Mouse (Mus musculus) stomach, embryonic 16.5 days (tissue): Measurements from ENCODE around the gene Mob3b. TPM values are rescaled to one million over a fixed set of nuclear protein-coding genes. Genes with fewer than 3 reads are reported as not detected.
"Not testable (repeated sequence)": the region's sequence is repeated elsewhere in the genome, so short reads cannot be mapped to it uniquely, and the experiment has no call there.

Experiments used
- ATAC-seq: fragments of 200-750 bp; cut with Nextera tagmentation; 2 replicates; pipeline ENCODE4 v1.8.0; 2017; ENCODE audit warnings: moderate number of reproducible peaks, moderate TSS enrichment; ENCODE audit not compliant: insufficient read depth, low FRiP score
- H3K27ac ChIP-seq: fragments of 300-500 bp; sonication (generic); 2 replicates; pipeline ENCODE4 v1.5.1; 2014; ENCODE audit warnings: low read length
- H3K27me3 ChIP-seq: fragments of 300-500 bp; sonication (generic); 2 replicates; pipeline ENCODE4 v1.6.1; 2014; ENCODE audit warnings: low read length, control low read depth, mixed read lengths; ENCODE audit not compliant: control insufficient read depth, insufficient read depth
- H3K36me3 ChIP-seq: fragments of 300-500 bp; sonication (generic); 2 replicates; pipeline ENCODE4 v1.6.1; 2014; ENCODE audit warnings: low read length; ENCODE audit not compliant: control insufficient read depth, insufficient read depth
- H3K4me1 ChIP-seq: fragments of 300-500 bp; sonication (generic); 2 replicates; pipeline ENCODE4 v1.6.1; 2014; ENCODE audit warnings: low read length, control low read depth, mixed read lengths; ENCODE audit not compliant: control insufficient read depth, insufficient read depth
- H3K4me2 ChIP-seq: fragments of 300-500 bp; sonication (generic); 2 replicates; pipeline ENCODE4 v1.6.1; 2014; ENCODE audit warnings: low read depth, low read length, mixed read lengths
- H3K4me3 ChIP-seq: fragments of 300-500 bp; sonication (generic); replicated peaks from 2 replicates; pipeline ENCODE4 v1.5.1; 2014; ENCODE audit warnings: mild to moderate bottlenecking, low read length
- H3K9ac ChIP-seq: fragments of 300-500 bp; sonication (generic); 2 replicates; pipeline ENCODE4 v1.6.1; 2014; ENCODE audit warnings: low read length
- H3K9me3 ChIP-seq: fragments of 300-500 bp; sonication (generic); replicated peaks from 2 replicates; pipeline ENCODE4 v1.6.1; 2016; ENCODE audit warnings: low read length, control low read depth; ENCODE audit not compliant: control insufficient read depth
- WGBS: fragments of 180-500 bp; shearing (Covaris S2); extraction: QIAGEN DNeasy Blood & Tissue Kit; methylation state at CpG from one replicate; pipeline ENCODE4 v1.1.7; 2014; 5-methylcytosine and 5-hydroxymethylcytosine counted together
- polyA plus RNA-seq: library from polyadenylated mRNA; unstranded; fragments of >200 nt; fragmentation: Nextera tagmentation; extraction: Ambion mirVana; gene quantifications from 2 replicates; pipeline ENCODE4 v1.2.1, GENCODE M21; 2015

Mob3b gene
- polyA plus RNA-seq, 1 experiment from 2014 or later: 26.8 TPM

DNA sequence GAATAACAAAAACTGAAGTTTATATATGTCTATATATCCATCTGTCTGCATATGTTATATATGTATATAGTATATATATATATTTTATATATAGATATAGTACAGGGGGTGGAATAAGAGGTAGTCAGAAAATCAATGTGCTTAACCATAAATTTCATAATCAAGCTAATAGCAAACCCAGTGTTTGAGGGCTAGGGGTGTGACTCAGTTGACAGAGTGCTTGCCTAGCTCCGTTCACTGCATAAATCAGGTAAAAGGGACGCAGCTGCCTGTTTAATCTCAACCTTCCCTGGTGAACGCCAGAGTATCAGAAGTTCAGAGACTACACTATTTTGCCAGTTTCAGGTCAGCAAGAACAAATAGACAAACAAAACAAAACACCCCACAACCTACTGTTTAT lies 255.7 kb downstream of the Mob3b start:
- 41% methylated on average over 3 of the region's 3 CpGs for WGBS
- not testable (repeated sequence) for H3K9me3 ChIP-seq, H3K4me1 ChIP-seq, H3K36me3 ChIP-seq, H3K4me2 ChIP-seq, H3K9ac ChIP-seq, H3K27ac ChIP-seq, H3K4me3 ChIP-seq, H3K27me3 ChIP-seq
- peak; percentile 7; the same call in 1 of the 2 replicates for ATAC-seq

DNA sequence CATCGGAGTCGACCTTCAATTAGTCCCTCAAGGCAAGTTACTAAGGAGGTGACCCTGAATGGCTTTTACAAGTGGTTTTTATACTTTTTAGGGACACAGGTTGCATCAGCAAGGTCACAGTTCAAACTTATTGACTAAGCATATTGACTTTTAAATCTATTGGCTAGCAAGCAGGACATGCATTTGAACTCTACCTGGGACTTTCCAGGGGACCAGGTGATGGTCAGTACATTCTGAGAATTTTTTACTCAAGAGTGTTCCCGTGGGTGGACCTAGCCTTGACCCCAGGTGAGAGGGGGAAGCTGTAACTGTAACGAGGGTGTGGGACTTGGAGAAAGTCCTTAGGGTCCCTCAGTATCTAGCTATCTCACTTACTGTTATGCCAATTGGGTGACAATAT lies 256.1 kb downstream of the Mob3b start:
- Histone ChIP-seq H3K4me1 (peaks cover 3% of the 10 kb centered on the region; the same call in 1 of the 2 replicates), H3K27me3 (no peaks in the 10 kb centered on the region), H3K4me3 (no peak overlapping the region), H3K9me3 (no peaks in the 10 kb centered on the region), H3K9ac (no peak overlapping the region), H3K4me2 (no peak overlapping the region), H3K27ac (no peak overlapping the region), H3K36me3 (no peaks in the 10 kb centered on the region)
- ATAC-seq: no peak
- WGBS: 63% methylated on average over 4 of the region's 4 CpGs

DNA sequence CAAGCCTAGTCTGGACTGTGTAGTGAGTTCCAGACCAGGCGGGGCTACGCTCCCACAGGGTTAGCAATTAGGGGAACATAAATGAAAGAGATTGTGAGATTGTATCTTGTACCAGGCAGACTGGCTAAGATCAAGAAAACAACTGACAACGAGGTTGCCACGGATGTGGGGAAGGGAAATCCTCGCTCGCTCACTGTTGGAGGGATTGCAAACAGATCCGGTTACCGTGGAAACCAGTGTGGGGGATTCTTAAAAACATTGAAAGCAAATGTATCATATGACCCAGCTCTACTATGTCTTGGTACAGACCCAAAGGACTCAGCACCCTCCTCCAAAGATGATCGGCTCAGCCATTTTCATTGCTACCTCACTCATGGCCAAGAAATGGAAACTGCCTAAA lies 257.1 kb downstream of the Mob3b start:
- H3K4me3 ChIP-seq: no peak overlapping the region
- peaks cover 3% of the 10 kb centered on the region; the same call in 1 of the 2 replicates for H3K4me1 ChIP-seq
- ATAC-seq: no peak; the same call in 1 of the 2 replicates
- H3K27me3 ChIP-seq: no peaks in the 10 kb centered on the region
- H3K27ac ChIP-seq: no peak overlapping the region
- H3K36me3 ChIP-seq: no peaks in the 10 kb centered on the region
- H3K9me3 ChIP-seq: no peaks in the 10 kb centered on the region
- no peak overlapping the region for H3K9ac ChIP-seq
- H3K4me2 ChIP-seq: no peak overlapping the region
- 44% methylated on average over 9 of the region's 9 CpGs for WGBS

DNA sequence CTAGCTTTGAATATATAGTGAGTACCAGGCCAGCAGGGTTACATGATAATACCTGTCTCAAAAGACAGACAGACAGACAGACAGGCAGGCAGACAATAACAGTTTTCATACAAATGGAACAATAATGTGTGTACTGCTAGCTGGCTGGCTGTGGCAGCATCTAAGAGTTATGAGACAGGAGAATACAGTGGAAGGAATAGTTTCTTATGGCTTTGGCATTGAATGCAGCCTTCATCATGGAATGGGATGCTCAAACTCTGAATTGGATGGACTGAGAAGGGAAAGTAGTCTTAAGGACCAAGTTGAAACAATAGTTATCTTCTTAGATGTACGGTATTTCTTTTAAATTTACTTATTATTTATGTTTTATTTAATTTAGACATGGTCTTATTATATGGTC lies 258.0 kb downstream of the Mob3b start:
- 95% methylated on average over 1 of the region's 1 CpGs for WGBS
- Histone ChIP-seq H3K9me3 (no peaks in the 10 kb centered on the region), H3K4me3 (no peak overlapping the region), H3K4me1 (peaks cover 3% of the 10 kb centered on the region; the same call in 1 of the 2 replicates), H3K9ac (no peak overlapping the region), H3K27ac (no peak overlapping the region), H3K4me2 (no peak overlapping the region), H3K36me3 (no peaks in the 10 kb centered on the region), H3K27me3 (no peaks in the 10 kb centered on the region)
- ATAC-seq: no peak

Other genes with a start within 250 kb of the Mob3b start
- gene Ifnk, start 5.4 kb downstream of the Mob3b start, polyA plus RNA-seq: 0.30 and 0.34 TPM in 2 replicates
- gene C9orf72, start 68.7 kb upstream of the Mob3b start, polyA plus RNA-seq: 12.9 and 14.3 TPM in 2 replicates